Mouse (Mus musculus) cerebellum, adult 2 months (tissue): ENCODE results near the gene Rcc2. TPM values are rescaled to one million over a fixed set of nuclear protein-coding genes. Genes with fewer than 3 reads are reported as not detected.

ENCODE experiments used
- DNase-seq, 2 experiments: peaks; one replicate each; pipeline ENCODE4 v3.0.0; 2021
- H3K27ac ChIP-seq: fragments of 200-500 bp; 2 replicates; pipeline ENCODE4 v1.5.1; 2012; ENCODE audit warnings: low read length, control low read depth, inconsistent platforms; ENCODE audit not compliant: insufficient read depth
- H3K27me3 ChIP-seq: fragments of 200-500 bp; 2 replicates; pipeline ENCODE4 v1.6.1; 2012; ENCODE audit warnings: inconsistent platforms, mild to moderate bottlenecking, low read length, moderate library complexity; ENCODE audit not compliant: control insufficient read depth, insufficient read depth
- H3K4me1 ChIP-seq: fragments of 200-500 bp; 2 replicates; pipeline ENCODE4 v1.6.1; 2011; ENCODE audit warnings: low read length; ENCODE audit not compliant: control insufficient read depth, insufficient read depth
- H3K4me3 ChIP-seq: fragments of 200-500 bp; replicated peaks from 2 replicates; pipeline ENCODE3; 2011; ENCODE audit warnings: mild to moderate bottlenecking, low read depth, low read length, control low read depth; ENCODE audit not compliant: insufficient read depth
- CTCF ChIP-seq: fragments of 200-500 bp; IDR thresholded peaks from 2 replicates; pipeline ENCODE4 v1.5.1; 2011; ENCODE audit warnings: low read depth, mild to moderate bottlenecking, control low read depth, low read length, moderate library complexity, borderline replicate concordance; ENCODE audit not compliant: insufficient read depth
- POLR2A ChIP-seq: fragments of 200-500 bp; IDR thresholded peaks from 2 replicates; pipeline ENCODE4 v1.6.1; 2011; ENCODE audit warnings: low read length, control low read depth, borderline replicate concordance; ENCODE audit not compliant: insufficient read depth
- WGBS: fragments of 180-500 bp; shearing (Covaris S2); methylation state at CpG from one replicate; pipeline ENCODE4 v1.1.7; 2018; 5-methylcytosine and 5-hydroxymethylcytosine counted together
- polyA plus RNA-seq: library from polyadenylated mRNA; depleted of rRNA; stranded (reverse); fragments of >200 nt; gene quantifications from 2 replicates; pipeline ENCODE4 v1.2.3, GENCODE M21; 2012

The Rcc2 gene
- polyA plus RNA-seq, 1 experiment: 40.6 TPM

- no peak overlapping the region for H3K4me3 ChIP-seq
- no peak for DNase-seq
- no peak for TF ChIP-seq POLR2A
- TF ChIP-seq CTCF: no peak
- H3K27ac ChIP-seq: no peak overlapping the region
- WGBS: 80% methylated on average over 7 of the region's 7 CpGs
- no peaks in the 10 kb centered on the region for H3K4me1 ChIP-seq
- H3K27me3 ChIP-seq: no peaks in the 10 kb centered on the region
Observed at GRCm38 (mm10) chr4:140732871-140733270, 32.5 kb downstream of the Rcc2 start.

- Histone ChIP-seq H3K27ac (no peak overlapping the region), H3K27me3 (no peaks in the 10 kb centered on the region), H3K4me3 (no peak overlapping the region), H3K4me1 (no peaks in the 10 kb centered on the region)
- TF ChIP-seq CTCF (no peak), POLR2A (no peak)
- WGBS: 91% methylated on average over 11 of the region's 11 CpGs
- DNase-seq: no peak
Observed at GRCm38 (mm10) chr4:140740655-140741054, 40.3 kb downstream of the Rcc2 start.

- 83% methylated on average over 6 of the region's 6 CpGs for WGBS
- no peak for DNase-seq
Observed at GRCm38 (mm10) chr4:140741401-140741800, 41.1 kb downstream of the Rcc2 start.

GRCm38 (mm10) chr4:140742543-140742942 is 42.2 kb downstream of the Rcc2 start, which contains the start of gene Padi6:
TSS of gene Padi6 (minus strand) at chr4:140742643.
- WGBS: 85% methylated on average over 2 of the region's 2 CpGs
- no peak within 1 kb of the TSS for H3K4me3 ChIP-seq

More at GRCm38 (mm10) chr4:140741401-140741800, 41.1 kb downstream of the Rcc2 start:
- no peaks in the 10 kb centered on the region for H3K27me3 ChIP-seq
- no peak overlapping the region for H3K4me3 ChIP-seq
- TF ChIP-seq POLR2A: no peak
- no peak overlapping the region for H3K27ac ChIP-seq
- no peaks in the 10 kb centered on the region for H3K4me1 ChIP-seq

GRCm38 (mm10) chr4:140743086-140743485 is 42.7 kb downstream of the Rcc2 start:
- TF ChIP-seq POLR2A (no peak), CTCF (no peak)
- no peaks in the 10 kb centered on the region for H3K27me3 ChIP-seq
- H3K27ac ChIP-seq: no peak overlapping the region
- DNase-seq: no peak
- no peak overlapping the region for H3K4me3 ChIP-seq
- 54% methylated on average over 4 of the region's 4 CpGs for WGBS
- no peaks in the 10 kb centered on the region; the same call in 1 of the 2 replicates for H3K4me1 ChIP-seq

More at GRCm38 (mm10) chr4:140742543-140742942, 42.2 kb downstream of the Rcc2 start, which contains the start of gene Padi6:
- DNase-seq: no peak
- no peak within 1 kb of the TSS for H3K27ac ChIP-seq
- no peaks in the 10 kb centered on the region for H3K27me3 ChIP-seq
- no peaks in the 10 kb centered on the region for H3K4me1 ChIP-seq
- TF ChIP-seq CTCF (no peak), POLR2A (no peak)

GRCm38 (mm10) chr4:140744654-140745053 is 44.3 kb downstream of the Rcc2 start:
- H3K4me1 ChIP-seq: no peaks in the 10 kb centered on the region; the same call in 1 of the 2 replicates
- no peaks in the 10 kb centered on the region for H3K27me3 ChIP-seq
- peak; percentile 42 to 53 for DNase-seq
- 22% methylated on average over 3 of the region's 3 CpGs for WGBS
- TF ChIP-seq CTCF: peak; percentile 82
- no peak for TF ChIP-seq POLR2A
- H3K27ac ChIP-seq: no peak overlapping the region
- no peak overlapping the region for H3K4me3 ChIP-seq

- no peak overlapping the region for H3K27ac ChIP-seq
- TF ChIP-seq CTCF: no peak
- no peak for TF ChIP-seq POLR2A
- DNase-seq: no peak
- H3K4me1 ChIP-seq: no peaks in the 10 kb centered on the region; the same call in 1 of the 2 replicates
- WGBS: 32% methylated on average over 12 of the region's 12 CpGs
- no peaks in the 10 kb centered on the region for H3K27me3 ChIP-seq
- H3K4me3 ChIP-seq: no peak overlapping the region
Observed at GRCm38 (mm10) chr4:140747978-140748377, 47.6 kb downstream of the Rcc2 start.

GRCm38 (mm10) chr4:140750328-140750727 is 50.0 kb downstream of the Rcc2 start:
- H3K27ac ChIP-seq: no peak overlapping the region
- 11% methylated on average over 19 of the region's 19 CpGs for WGBS
- H3K27me3 ChIP-seq: no peaks in the 10 kb centered on the region
- TF ChIP-seq CTCF: no peak
- no peak for TF ChIP-seq POLR2A
- peak; percentile 14 to 16 for DNase-seq
- no peaks in the 10 kb centered on the region; the same call in 1 of the 2 replicates for H3K4me1 ChIP-seq
- H3K4me3 ChIP-seq: no peak overlapping the region
